Mouse (Mus musculus) cortical plate, adult 2 months (tissue): ENCODE results near the gene Grm1. TPM values are rescaled to one million over a fixed set of nuclear protein-coding genes. Genes with fewer than 3 reads are reported as not detected.

Experiments used
- H3K27ac ChIP-seq: fragments of 200-500 bp; 2 replicates; pipeline ENCODE4 v1.5.1; 2012; ENCODE audit warnings: low read length, control low read depth, inconsistent platforms; ENCODE audit not compliant: insufficient read depth
- H3K4me1 ChIP-seq: fragments of 200-500 bp; 2 replicates; pipeline ENCODE4 v1.6.1; 2011; ENCODE audit warnings: low read length; ENCODE audit not compliant: control insufficient read depth, insufficient read depth
- H3K4me3 ChIP-seq: fragments of 200-500 bp; 2 replicates; pipeline ENCODE4 v1.5.1; 2011; ENCODE audit warnings: mild to moderate bottlenecking, low read length, control low read depth; ENCODE audit not compliant: insufficient read depth
- CTCF ChIP-seq: fragments of 200-500 bp; IDR thresholded peaks from 2 replicates; pipeline ENCODE4 v1.5.1; 2011; ENCODE audit warnings: mild to moderate bottlenecking, control low read depth, low read length; ENCODE audit not compliant: insufficient read depth; ENCODE audit errors: extremely low read depth
- POLR2A ChIP-seq: fragments of 200-500 bp; IDR thresholded peaks from 2 replicates; pipeline ENCODE4 v1.6.1; 2011; ENCODE audit warnings: mild to moderate bottlenecking, low read length, control low read depth; ENCODE audit not compliant: insufficient read depth; ENCODE audit errors: extremely low read depth
- polyA plus RNA-seq: library from polyadenylated mRNA; depleted of rRNA; stranded (reverse); fragments of >200 nt; gene quantifications from 2 replicates; pipeline ENCODE4 v1.2.3, GENCODE M21; 2012

Grm1 gene
- polyA plus RNA-seq, 1 experiment = 14.4 TPM

DNA sequence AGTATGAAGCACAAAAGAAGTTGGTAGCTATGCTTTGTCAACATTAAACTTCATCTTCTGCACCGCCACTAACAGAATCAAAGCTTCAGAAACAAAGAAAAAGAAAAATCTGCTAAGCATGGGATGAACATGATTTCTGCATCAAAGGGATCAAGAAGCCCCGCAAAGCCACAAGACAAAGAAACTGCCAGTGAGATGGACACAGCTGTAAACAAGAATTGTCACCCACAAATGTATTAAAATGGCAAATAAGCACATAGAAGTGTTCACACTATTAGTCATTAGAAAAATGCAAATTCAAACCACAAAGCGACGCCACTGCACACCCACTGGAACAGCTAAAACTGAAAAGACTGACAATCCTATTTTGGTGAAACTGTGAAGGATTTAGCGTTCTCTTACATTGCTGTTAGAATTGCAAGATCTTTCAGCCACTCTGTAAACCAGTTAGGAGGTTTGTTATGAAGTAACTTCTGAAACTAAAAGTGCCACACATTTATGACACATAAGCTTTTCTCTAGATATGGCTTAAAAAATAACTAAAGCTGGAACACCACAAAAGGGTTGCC lies 153.3 kb downstream of the Grm1 start:
- Histone ChIP-seq H3K4me3 (no peak overlapping the region), H3K27ac (peak overlapping the region; percentile 13; the same call in 1 of the 2 replicates)

DNA sequence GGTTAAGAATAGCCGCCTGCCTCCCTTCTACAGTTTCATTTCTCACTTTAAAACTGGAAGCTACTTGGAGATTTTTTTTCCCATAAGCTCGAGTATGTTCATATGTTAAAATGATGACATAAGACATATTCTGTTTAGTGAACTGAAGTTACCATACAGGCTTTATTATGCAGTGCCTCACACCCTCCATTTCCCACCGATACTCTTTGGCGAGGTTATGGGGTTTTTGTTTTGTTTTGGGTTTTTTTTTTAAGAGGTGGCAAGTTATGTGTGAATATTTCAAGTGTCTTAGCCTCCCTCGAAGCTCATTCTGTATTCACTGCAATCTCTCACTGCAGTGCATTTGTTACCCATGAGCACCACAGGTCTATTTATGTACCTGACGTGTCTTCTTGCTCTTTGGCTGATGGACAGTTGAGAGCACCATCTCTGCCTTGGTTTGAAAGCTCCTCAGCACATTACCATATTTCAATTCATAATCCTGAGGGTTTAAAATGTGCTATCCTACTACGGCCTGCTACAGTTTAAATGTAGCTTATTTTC lies 164.2 kb downstream of the Grm1 start:
- no peak overlapping the region for H3K27ac ChIP-seq
- no peaks in the 10 kb centered on the region; the same call in 1 of the 2 replicates for H3K4me1 ChIP-seq
- no peak overlapping the region for H3K4me3 ChIP-seq
- TF ChIP-seq POLR2A = no peak
- no peak for TF ChIP-seq CTCF

More for the DNA sequence above, 153.3 kb downstream of the Grm1 start:
- H3K4me1 ChIP-seq = 0 out of 2 replicates have a peak, but pooled peaks cover 2% of the 10 kb centered on the region
- TF ChIP-seq POLR2A = no peak
- TF ChIP-seq CTCF = no peak

DNA sequence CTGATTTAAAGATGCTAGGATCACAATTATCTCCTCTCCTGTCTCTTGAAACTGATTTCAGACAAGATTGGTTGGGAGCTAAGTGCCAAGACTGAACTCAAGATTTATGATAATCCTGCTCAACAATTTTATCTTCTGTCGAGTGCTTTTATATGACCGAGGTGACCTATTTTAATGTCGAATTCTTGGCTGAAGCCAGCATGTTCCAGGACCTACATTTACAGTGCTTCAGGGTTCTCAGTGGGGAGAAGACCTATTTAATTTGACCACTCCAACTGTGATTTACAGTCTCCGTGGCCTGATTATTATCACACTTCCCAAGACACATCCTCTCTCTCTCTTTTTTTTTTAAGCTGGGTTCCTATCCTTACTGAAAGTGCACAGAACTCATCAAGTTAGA lies 168.5 kb downstream of the Grm1 start:
- H3K4me3 ChIP-seq = no peak overlapping the region
- H3K4me1 ChIP-seq = no peaks in the 10 kb centered on the region; the same call in 1 of the 2 replicates
- no peak overlapping the region for H3K27ac ChIP-seq
- no peak for TF ChIP-seq POLR2A
- TF ChIP-seq CTCF = no peak

DNA sequence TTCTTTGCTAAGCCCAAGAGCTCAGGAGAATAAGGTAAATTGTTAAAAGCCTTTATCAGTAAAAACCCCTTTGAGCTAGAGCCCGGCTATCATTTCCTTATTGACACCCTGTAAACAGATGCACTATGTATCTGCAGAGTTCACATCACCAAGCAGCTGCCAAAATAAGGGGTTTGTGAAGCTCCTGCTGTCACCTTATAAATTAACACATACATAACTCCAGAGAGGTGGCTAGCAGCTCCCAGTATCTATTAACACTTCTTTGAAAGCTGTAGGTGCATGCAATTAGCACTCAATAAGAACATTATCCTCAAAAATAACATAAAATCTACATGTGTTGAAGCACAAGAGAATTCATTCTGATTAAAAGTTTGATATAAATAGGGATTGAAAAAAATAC lies 191.9 kb downstream of the Grm1 start:
- Histone ChIP-seq H3K4me1 (no peaks in the 10 kb centered on the region), H3K27ac (no peak overlapping the region), H3K4me3 (no peak overlapping the region)
- TF ChIP-seq CTCF (no peak), POLR2A (no peak)

DNA sequence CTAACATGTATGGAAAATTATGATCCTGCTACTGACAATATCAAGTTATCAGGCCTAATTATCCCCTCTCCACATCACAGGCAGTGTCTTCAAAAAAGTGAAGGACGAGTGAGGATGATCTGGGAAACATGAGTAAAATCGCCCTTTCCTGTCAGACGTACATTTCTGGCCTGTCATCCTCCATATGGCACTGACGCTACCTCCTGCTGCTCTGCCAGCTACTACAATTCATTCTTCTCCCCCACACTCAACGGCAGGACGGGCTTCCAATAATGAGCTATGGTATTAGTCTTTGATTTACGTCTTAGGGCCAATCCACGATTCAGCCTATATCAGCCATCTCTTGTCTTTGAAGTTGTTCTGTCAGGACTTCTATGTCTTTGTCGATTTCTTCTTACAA lies 193.6 kb downstream of the Grm1 start:
- Histone ChIP-seq H3K4me3 (no peak overlapping the region), H3K4me1 (no peaks in the 10 kb centered on the region), H3K27ac (no peak overlapping the region)
- TF ChIP-seq POLR2A (no peak), CTCF (no peak)

DNA sequence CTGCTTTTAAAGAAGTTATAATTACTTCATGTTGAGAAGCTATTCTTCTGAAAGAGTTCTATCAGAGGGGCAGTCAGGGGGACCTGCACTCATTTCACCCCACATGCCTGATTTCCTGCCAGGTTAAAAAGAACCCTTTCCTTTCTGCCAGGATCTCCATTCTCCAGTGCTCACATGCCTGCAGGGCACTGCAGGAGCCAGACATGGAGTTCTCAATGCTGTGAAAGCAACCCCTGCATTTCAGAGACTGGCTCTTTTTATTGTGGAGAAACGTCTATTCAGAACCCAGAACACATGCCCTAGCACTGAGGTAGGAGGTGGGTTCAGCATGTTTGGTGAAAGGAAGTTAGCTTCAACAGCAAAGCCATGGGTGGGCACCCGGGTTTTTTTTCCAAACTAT lies 197.2 kb downstream of the Grm1 start:
- Histone ChIP-seq H3K4me1 (no peaks in the 10 kb centered on the region), H3K27ac (no peak overlapping the region), H3K4me3 (no peak overlapping the region)
- TF ChIP-seq POLR2A (no peak), CTCF (no peak)

DNA sequence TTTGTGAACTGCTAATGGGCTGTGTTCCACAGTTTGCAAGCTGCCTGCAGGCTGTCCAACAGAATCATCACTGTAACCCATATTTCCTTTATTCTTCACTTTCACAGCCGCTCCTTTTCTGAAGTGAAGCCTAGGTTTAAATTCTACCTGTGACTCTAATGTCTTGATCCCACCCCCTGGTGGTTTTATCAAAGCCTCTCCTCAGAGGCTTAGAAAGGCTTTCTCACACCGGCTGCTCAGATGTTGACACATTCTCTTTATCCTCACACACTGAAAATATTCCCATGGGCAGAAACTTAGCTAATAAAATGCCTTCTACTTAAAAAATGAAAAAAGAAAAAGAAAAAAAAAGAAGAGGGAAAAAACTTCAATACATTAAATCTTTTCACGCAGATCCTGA lies 210.0 kb downstream of the Grm1 start:
- Histone ChIP-seq H3K4me1 (no peaks in the 10 kb centered on the region), H3K27ac (no peak overlapping the region), H3K4me3 (no peak overlapping the region)
- TF ChIP-seq CTCF = no peak
- no peak for TF ChIP-seq POLR2A

DNA sequence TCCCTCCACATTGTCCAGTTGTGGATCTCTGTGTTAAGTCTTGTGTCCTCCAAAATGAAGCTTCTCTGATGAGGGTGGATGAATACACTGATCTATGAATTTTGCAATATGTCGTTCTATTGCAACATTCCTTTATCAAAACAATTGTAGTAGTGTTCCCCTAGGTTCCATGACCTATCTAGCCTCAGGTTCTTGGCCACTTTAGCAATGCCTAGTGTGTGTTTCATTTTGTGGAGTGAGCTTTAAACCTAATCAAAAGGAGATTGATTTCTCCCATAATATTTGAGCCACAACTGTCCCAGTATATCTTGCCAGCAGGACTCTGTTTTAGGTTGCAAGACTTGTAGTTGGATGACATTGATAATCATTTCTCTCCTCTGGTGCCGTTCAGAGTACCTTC lies 211.9 kb downstream of the Grm1 start:
- Histone ChIP-seq H3K4me1 (no peaks in the 10 kb centered on the region; the same call in 1 of the 2 replicates), H3K27ac (no peak overlapping the region), H3K4me3 (no peak overlapping the region)
- TF ChIP-seq POLR2A (no peak), CTCF (no peak)

DNA sequence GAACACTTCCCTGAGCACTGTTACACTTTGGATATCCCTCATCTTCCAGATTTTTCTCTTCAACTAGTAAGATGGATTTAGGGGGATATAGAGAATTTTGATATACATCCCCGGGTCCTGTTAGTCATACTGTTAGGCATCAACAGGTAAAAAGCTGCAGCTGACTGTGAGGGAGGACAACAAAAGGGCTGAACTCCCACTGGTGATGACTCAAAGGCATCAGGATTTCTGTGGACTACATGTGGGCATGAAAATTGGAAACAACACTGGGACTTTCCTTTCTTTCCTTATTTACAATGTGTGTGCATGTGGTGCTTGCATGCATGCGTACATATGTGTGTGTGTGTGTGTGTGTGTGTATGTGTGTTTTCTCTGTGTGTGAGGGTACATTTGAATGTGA lies 215.9 kb downstream of the Grm1 start:
- Histone ChIP-seq H3K27ac (no peak overlapping the region), H3K4me3 (no peak overlapping the region), H3K4me1 (no peaks in the 10 kb centered on the region; the same call in 1 of the 2 replicates)
- TF ChIP-seq POLR2A = no peak
- no peak for TF ChIP-seq CTCF

DNA sequence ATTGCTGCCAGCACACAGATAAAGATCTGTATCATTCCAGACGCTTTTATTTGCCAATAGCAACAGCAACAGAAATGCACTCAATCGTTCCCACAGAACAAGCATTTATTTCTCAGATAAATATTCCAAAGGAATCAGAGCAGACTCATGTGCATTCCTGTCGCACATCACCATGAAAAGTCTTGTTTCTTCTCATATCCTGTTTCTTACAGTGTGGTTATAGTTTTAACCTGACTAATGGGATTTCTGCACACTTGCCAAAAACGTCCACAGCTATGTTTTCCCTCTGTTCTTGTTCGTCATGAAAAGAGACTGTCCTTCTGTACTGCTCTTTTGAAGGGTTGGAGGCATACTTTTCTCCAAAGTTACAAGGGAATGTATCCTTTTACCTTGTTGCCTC lies 217.4 kb downstream of the Grm1 start:
- Histone ChIP-seq H3K27ac (no peak overlapping the region), H3K4me1 (no peaks in the 10 kb centered on the region; the same call in 1 of the 2 replicates), H3K4me3 (no peak overlapping the region)
- TF ChIP-seq CTCF (no peak), POLR2A (no peak)
